Mouse (Mus musculus): Measurements from ENCODE around the gene Synpo2. TPM values are rescaled to one million over a fixed set of nuclear protein-coding genes. Genes with fewer than 3 reads are reported as not detected.

Gene Synpo2
- polyA plus RNA-seq, 1 experiment: 27.5 TPM

DNA sequence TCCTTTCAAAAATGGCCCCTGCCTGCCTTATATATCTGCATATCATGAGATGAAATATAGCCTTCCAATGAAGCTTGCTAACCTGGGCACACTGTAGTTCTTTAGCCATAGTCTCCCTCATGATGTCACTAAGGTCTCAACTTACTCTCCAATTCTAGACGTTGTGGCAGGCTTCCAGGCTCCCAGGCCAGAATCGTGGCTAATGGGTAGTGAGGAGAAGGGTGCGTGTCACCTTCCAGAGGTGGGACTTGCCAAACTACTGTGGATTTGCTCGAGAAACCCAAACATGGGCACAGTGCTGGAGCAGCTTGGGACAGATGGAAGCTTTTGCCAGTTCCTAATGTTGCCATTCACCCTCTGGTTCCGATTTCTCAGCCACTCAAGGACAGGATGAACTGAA is 69.5 kb downstream of the Synpo2 start:
- no peak for DNase-seq (ENCODE audit: low read depth)

DNA sequence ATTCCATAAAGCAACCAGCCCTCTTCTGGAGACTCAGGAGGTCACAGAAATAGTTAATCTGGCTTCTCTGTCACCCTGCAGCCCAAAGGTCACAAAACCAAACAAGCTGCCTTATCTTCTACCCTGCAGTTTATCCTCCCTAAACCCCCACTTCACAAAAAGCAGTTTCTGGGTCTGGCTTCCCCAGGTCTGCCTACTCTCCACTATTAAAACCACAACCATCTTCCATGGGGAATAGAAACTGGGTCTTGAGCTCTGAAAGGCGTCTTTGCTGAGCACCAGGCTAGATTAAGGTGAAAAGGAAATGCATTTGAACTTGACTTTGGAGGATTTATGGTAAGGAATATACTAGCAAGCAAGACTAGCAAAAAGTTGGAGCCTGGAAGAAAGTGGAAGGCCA is 71.8 kb downstream of the Synpo2 start:
- DNase-seq (ENCODE audit: low read depth): no peak

GRCm38 (mm10) chr3:123163192-123163523 is 72.8 kb downstream of the Synpo2 start:
- DNase-seq (ENCODE audit: low read depth): no peak

GRCm38 (mm10) chr3:123162289-123163191 is 73.4 kb downstream of the Synpo2 start:
- DNase-seq (ENCODE audit: low read depth): no peak

DNA sequence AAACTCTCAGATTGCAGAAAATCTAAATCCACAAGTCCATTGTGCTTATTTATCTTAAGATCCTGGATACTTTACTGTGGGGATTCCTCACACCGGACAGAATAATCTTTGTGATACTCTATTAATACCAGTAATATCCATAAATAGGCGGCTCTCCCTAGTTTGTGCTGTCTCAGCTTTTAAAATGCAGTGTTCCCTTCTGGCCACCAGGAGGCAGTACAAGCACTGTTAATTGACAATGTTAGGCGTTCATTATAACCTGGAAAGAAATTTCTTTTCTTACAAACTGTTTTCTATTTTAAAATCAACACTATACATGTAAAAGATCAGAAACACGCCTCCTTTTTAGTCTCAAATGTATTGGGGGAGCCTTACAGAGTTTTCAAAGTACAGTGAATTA is 75.2 kb downstream of the Synpo2 start:
- no peak for DNase-seq (ENCODE audit: low read depth)

GRCm38 (mm10) chr3:123159139-123159824 is 76.7 kb downstream of the Synpo2 start:
- DNase-seq (ENCODE audit: low read depth): no peak

GRCm38 (mm10) chr3:123158579-123158978 is 77.4 kb downstream of the Synpo2 start:
- DNase-seq (ENCODE audit: low read depth): no peak

DNA sequence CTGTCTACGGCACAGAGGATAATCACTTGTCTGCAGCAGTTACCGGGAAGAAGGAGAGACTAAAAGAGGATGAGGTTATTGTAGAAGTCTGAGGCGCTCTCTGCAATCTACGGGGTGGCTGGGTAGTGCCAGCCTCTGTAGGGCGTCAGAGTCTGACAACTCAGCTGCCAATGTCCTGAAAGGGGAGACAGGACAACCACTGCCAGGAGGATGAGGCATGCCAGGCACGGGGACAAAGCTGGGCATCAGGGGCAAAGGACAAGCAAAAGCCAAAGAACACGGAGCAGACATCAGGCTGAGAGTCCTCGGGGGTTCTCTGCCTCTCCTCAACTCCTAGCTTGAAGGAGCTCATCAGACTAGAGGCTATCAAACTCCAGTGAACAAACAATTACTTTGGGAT is 82.6 kb downstream of the Synpo2 start:
- DNase-seq (ENCODE audit: low read depth): no peak

GRCm38 (mm10) chr3:123152911-123153310 is 83.0 kb downstream of the Synpo2 start:
- DNase-seq (ENCODE audit: low read depth): no peak

- no peak for DNase-seq (ENCODE audit: low read depth)
These were observed 85.3 kb downstream of the Synpo2 start for GRCm38 (mm10) chr3:123150523-123151135.

DNA sequence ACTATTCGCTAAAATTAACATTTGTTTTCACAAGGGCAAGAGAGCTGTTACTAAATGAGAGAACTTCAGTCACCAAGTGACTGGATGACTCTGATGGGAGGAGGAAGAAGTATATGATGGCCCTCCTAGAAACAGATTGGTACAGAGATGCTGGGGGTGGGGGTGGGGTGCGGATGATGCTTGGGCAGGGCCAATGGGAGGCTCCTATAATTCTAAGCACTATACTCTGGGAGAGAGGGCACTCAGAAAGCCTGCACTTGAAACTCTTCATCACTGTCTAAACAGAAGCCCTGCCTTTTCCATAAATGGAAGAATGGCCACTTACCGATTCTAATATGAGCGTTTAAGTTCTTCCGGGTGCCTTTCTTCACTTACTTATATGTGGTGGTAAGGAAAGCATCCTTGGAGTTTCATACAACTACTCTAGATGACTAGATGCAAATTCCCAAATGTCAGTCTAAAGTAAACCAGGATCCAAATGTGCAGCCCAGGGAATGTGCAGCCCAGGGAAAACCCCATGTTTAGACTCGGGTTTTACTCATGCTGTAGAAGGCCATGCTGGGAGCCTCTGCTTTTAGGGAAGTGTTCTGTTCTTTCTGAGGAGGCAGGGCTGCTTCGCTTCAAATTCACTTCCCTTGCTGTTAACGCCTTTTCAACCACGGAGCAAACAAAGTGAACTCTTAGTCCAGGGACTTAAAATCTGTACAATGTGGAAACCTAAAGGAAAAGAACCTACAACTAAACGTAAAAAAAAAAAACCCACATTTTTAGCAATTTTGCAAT is 86.4 kb downstream of the Synpo2 start:
- DNase-seq (ENCODE audit: low read depth): no peak

DNA sequence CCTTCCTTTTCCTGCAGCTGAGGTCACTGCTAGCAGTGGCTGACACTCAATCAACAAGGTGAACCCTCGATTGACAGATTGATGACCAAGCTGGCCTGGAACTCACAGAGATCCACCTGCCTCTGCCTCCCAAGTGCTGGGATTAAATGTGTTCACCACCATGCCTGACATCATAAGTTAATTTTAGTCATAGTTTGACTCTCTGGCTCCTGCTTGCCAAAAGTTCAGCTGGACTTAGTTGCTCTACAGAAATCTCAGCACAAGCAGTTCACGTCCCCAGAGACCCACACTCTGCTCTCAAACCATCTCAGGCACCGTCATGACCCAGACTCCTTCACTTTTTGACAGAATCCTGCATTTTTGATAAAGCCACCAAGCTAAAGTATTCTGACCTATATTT is 87.3 kb downstream of the Synpo2 start:
- DNase-seq (ENCODE audit: low read depth): no peak

DNA sequence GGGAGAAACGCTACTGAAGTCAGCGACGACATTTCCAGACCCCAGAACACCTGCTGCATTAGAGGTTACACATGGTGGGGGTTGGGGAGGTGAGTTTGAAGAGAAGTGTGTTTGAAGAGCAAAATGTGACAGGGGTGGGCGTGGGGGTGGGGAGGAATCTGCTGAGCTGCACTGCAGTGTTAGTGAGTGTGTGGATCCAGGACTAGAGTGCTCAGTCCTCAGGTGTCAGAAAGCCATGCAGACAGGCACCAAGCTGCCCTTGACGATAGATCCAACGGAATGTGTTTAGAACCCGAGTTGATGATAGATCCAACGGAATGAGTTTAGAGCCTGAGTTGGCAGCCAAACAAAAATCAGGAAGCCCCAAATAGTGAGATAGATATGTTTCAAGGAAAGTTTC is 89.4 kb downstream of the Synpo2 start:
- no peak for DNase-seq (ENCODE audit: low read depth)

DNA sequence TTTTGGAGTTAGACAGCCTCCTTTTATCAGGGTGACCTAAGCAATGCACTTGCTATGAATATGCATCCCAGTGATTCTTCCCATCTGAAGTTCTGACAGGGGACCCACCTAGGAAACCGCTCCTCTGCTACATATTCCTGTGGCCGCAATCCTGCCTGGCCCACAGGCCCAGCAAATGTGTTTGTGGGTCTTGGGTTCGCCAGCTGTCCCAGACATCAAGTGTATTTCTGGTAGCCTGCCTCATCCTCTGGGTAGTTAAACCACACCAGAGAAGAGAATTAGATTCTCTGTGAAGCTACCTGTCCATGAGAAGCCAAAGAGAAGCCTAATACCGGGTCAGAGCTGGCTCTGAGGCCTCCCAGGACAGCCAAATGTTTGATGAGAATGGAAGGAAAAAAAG is 90.0 kb downstream of the Synpo2 start:
- no peak for DNase-seq (ENCODE audit: low read depth)

GRCm38 (mm10) chr3:123143412-123143811 is 92.5 kb downstream of the Synpo2 start:
- DNase-seq (ENCODE audit: low read depth): no peak

GRCm38 (mm10) chr3:123142298-123142697 is 93.7 kb downstream of the Synpo2 start:
- no peak for DNase-seq (ENCODE audit: low read depth)

GRCm38 (mm10) chr3:123141069-123141468 is 94.9 kb downstream of the Synpo2 start:
- no peak for DNase-seq (ENCODE audit: low read depth)

DNA sequence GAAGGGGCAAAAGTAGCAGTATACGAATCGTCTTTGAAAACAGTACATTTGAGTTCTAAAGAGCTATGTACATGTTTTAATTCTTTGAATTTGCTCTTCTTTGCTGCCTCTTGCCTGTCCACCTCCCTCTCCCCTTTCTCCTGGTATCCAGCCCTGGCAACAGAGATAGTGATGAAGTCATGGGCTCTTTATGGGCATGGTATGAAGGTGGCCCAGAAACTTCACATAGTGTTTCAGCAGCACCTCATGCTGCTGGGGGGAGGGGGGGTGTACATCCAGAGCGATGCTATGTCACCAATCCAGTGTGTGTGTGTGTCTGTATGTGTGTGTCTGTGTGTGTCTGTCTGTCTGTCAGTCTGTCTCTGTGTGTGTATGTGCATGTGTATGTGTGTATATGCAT is 95.8 kb downstream of the Synpo2 start:
- DNase-seq (ENCODE audit: low read depth): no peak

- DNase-seq (ENCODE audit: low read depth): no peak
These were observed 96.3 kb downstream of the Synpo2 start for GRCm38 (mm10) chr3:123139619-123140018.

DNA sequence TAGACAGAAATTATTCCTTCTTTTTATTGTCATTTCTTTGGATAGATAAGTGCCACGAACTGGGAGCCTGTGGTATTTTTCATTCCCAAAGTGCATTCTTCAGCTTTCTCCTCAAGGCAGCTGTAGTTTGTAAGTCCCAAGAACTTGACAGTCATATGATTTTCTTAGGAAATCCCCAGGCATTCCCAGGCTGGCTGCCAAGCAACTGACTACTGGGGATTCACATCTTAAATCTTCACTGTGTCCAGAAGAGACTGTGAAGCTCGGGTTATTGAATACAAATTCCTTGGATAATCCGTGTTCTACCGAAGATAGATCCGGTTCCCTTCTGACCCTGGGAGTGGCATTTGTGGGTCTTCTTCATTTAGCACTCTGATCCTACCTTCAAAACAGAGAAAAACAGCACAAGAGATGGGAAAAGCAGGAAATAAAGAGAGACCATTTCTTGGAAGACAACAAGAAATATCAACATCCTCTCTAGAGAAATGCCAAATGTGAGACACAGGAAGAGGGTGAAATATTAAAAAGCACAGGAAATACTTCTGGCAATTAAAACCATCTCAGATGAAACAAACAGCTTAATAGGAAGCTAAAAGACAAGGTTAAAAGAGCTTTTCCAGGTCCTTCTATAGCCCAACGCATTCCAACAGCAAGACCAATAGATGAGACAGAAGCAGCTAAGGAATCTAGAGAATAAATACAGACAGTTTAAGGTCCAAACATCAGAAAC is 97.5 kb downstream of the Synpo2 start:
- DNase-seq (ENCODE audit: low read depth): no peak

GRCm38 (mm10) chr3:123132101-123132500 is 103.8 kb downstream of the Synpo2 start:
- DNase-seq (ENCODE audit: low read depth): peak; percentile 49

Data from gonadal fat pad, adult 2 months (tissue).